Mouse (Mus musculus) kidney, postnatal 36 days (tissue): ENCODE data around the gene Ifitm2.
A peak's percentile ranks its signal among the peaks of the same experiment; 100 is the strongest.
"Not testable (repeated sequence)": the region's sequence is repeated elsewhere in the genome, so short reads cannot be mapped to it uniquely, and the experiment has no call there.

Experiments
- DNase-seq, 2 experiments: peaks; one replicate each; pipeline ENCODE4 v3.0.0; 2021 to 2022; ENCODE audit warnings: mixed read lengths in 2 of 2

The Ifitm2 gene

GRCm38 (mm10) chr7:140955758-140956555 lies at the start of gene Ifitm2, which contains the start of gene Gm45717:
TSS of gene Ifitm2 (minus strand) at chr7:140955987.
TSS of gene Gm45717 (minus strand) at chr7:140955937.
- peak; percentile 89 to 94 for DNase-seq

GRCm38 (mm10) chr7:141003248-141004010 lies 47.6 kb upstream of the Ifitm2 start:
- DNase-seq = no peak

- DNase-seq = no peak
Observed at GRCm38 (mm10) chr7:141000881-141001708, 45.3 kb upstream of the Ifitm2 start.

- DNase-seq = no peak
Observed at GRCm38 (mm10) chr7:140998853-140999700, 43.3 kb upstream of the Ifitm2 start.

GRCm38 (mm10) chr7:140997817-140998216 lies 42.0 kb upstream of the Ifitm2 start:
- DNase-seq = no peak

- no peak for DNase-seq
Observed at GRCm38 (mm10) chr7:140991117-140991689, 35.4 kb upstream of the Ifitm2 start.

GRCm38 (mm10) chr7:140990622-140991021 lies 34.8 kb upstream of the Ifitm2 start:
- no peak for DNase-seq

- no peak for DNase-seq
Observed at GRCm38 (mm10) chr7:140990185-140990584, 34.4 kb upstream of the Ifitm2 start.

GRCm38 (mm10) chr7:140989022-140989421 lies 33.2 kb upstream of the Ifitm2 start:
- DNase-seq = no peak

GRCm38 (mm10) chr7:140987182-140988138 lies 31.7 kb upstream of the Ifitm2 start:
- DNase-seq = no peak

GRCm38 (mm10) chr7:140982971-140983370 lies 27.2 kb upstream of the Ifitm2 start:
- no peak for DNase-seq

- no peak for DNase-seq
Observed at GRCm38 (mm10) chr7:140981704-140982103, 25.9 kb upstream of the Ifitm2 start.

- not testable (repeated sequence) for DNase-seq
Observed at GRCm38 (mm10) chr7:140976720-140977119, 20.9 kb upstream of the Ifitm2 start.

- no peak for DNase-seq
Observed at GRCm38 (mm10) chr7:140975465-140975864, 19.7 kb upstream of the Ifitm2 start.

- DNase-seq = no peak
Observed at GRCm38 (mm10) chr7:140974940-140975339, 19.2 kb upstream of the Ifitm2 start.

GRCm38 (mm10) chr7:140973396-140974165 lies 17.8 kb upstream of the Ifitm2 start:
- DNase-seq = no peak

GRCm38 (mm10) chr7:140971479-140972171 lies 15.8 kb upstream of the Ifitm2 start:
- peak in 1 of 2 experiments; percentile 53 for DNase-seq

GRCm38 (mm10) chr7:140970931-140971330 lies 15.1 kb upstream of the Ifitm2 start:
- DNase-seq = no peak

GRCm38 (mm10) chr7:140968710-140969109 lies 12.9 kb upstream of the Ifitm2 start:
- DNase-seq = not testable (repeated sequence)
